Mouse (Mus musculus) intestine, postnatal 0 days (tissue): ENCODE results near the gene Mri1. TPM values are rescaled to one million over a fixed set of nuclear protein-coding genes. Genes with fewer than 3 reads are reported as not detected.

Experiments
- ATAC-seq: fragments of 200-750 bp; cut with Nextera tagmentation; 2 replicates; pipeline ENCODE4 v1.8.0; 2017; ENCODE audit warnings: mild to moderate bottlenecking, moderate TSS enrichment, moderate library complexity
- H3K27ac ChIP-seq: fragments of 300-500 bp; sonication (generic); 2 replicates; pipeline ENCODE4 v1.5.1; 2014; ENCODE audit warnings: mild to moderate bottlenecking, low read depth, low read length, moderate library complexity
- H3K27me3 ChIP-seq: fragments of 300-500 bp; sonication (generic); replicated peaks from 2 replicates; pipeline ENCODE4 v1.6.1; 2014; ENCODE audit warnings: low read length, mixed read lengths; ENCODE audit not compliant: control insufficient read depth, insufficient read depth
- H3K36me3 ChIP-seq: fragments of 300-500 bp; sonication (generic); 2 replicates; pipeline ENCODE4 v1.6.1; 2014; ENCODE audit warnings: mild to moderate bottlenecking, moderate library complexity; ENCODE audit not compliant: control insufficient read depth, insufficient read depth
- H3K4me1 ChIP-seq: fragments of 300-500 bp; sonication (generic); replicated peaks from 2 replicates; pipeline ENCODE4 v1.6.1; 2014; ENCODE audit warnings: antibody characterized with exemption, low read length, mixed read lengths; ENCODE audit not compliant: control insufficient read depth, insufficient read depth
- H3K4me2 ChIP-seq: fragments of 300-500 bp; sonication (generic); replicated peaks from 2 replicates; pipeline ENCODE4 v1.6.1; 2014; ENCODE audit warnings: low read depth, mild to moderate bottlenecking, moderate library complexity
- H3K4me3 ChIP-seq: fragments of 300-500 bp; sonication (generic); 2 replicates; pipeline ENCODE4 v1.5.1; 2014; ENCODE audit warnings: low read depth, low read length
- H3K9ac ChIP-seq: fragments of 300-500 bp; sonication (generic); 2 replicates; pipeline ENCODE4 v1.6.1; 2014; ENCODE audit warnings: mild to moderate bottlenecking, low read depth, low read length
- H3K9me3 ChIP-seq: fragments of 300-500 bp; sonication (generic); 2 replicates; pipeline ENCODE4 v1.6.1; 2016; ENCODE audit warnings: mixed run types; ENCODE audit not compliant: control insufficient read depth
- CTCF ChIP-seq: sonication (generic); IDR thresholded peaks from 2 replicates; pipeline ENCODE4 v1.5.1; 2016; ENCODE audit warnings: low read depth, mild to moderate bottlenecking, control low read depth, antibody characterized with exemption, moderate library complexity
- WGBS: fragments of 180-500 bp; shearing (Covaris S2); extraction: QIAGEN DNeasy Blood & Tissue Kit; methylation state at CpG from one replicate; pipeline ENCODE4 v1.1.7; 2014; 5-methylcytosine and 5-hydroxymethylcytosine counted together
- polyA plus RNA-seq: library from polyadenylated mRNA; unstranded; fragments of >200 nt; fragmentation: Nextera tagmentation; extraction: Ambion mirVana; gene quantifications from 2 replicates; pipeline ENCODE4 v1.2.1, GENCODE M21; 2015

The Mri1 gene
- polyA plus RNA-seq, 1 experiment from 2014 or later: 60.3 TPM

DNA sequence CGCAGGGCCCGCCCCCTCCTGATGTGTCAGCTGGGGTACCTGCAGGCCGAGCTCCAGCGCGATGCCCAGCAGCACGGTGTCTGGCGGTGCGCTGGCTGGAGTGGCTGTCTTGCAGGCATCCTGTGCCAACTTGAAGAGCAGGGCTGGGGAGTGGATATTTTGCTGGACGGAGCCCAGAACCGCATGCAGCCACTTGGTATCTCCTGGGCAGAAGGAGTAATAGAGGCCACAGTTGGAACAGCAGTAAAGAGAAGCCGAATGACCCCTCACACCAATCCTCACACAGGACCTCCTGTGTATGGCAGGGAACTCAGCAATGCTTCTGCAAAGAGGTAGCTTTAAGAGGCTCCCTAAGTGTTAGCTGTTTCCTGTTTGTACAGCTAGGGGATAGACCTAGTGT, 39.9 kb downstream of the Mri1 start:
- Histone ChIP-seq H3K4me2 (no peak overlapping the region), H3K9me3 (no peaks in the 10 kb centered on the region), H3K9ac (no peak overlapping the region), H3K4me3 (no peak overlapping the region), H3K4me1 (no peaks in the 10 kb centered on the region), H3K36me3 (peaks cover 72% of the 10 kb centered on the region), H3K27ac (no peak overlapping the region), H3K27me3 (no peaks in the 10 kb centered on the region)
- WGBS: 94% methylated on average over 11 of the region's 11 CpGs
- ATAC-seq: no peak
- TF ChIP-seq CTCF: no peak

- no peak for ATAC-seq
- H3K4me2 ChIP-seq: no peak overlapping the region
- H3K27me3 ChIP-seq: no peaks in the 10 kb centered on the region
- no peaks in the 10 kb centered on the region for H3K4me1 ChIP-seq
- WGBS: 92% methylated on average over 4 of the region's 4 CpGs
- no peak for TF ChIP-seq CTCF
- peaks cover 74% of the 10 kb centered on the region for H3K36me3 ChIP-seq
- H3K9ac ChIP-seq: no peak overlapping the region
- H3K27ac ChIP-seq: no peak overlapping the region
- H3K4me3 ChIP-seq: no peak overlapping the region
- H3K9me3 ChIP-seq: no peaks in the 10 kb centered on the region
Observed at GRCm38 (mm10) chr8:84213277-84213676, 43.8 kb downstream of the Mri1 start.

GRCm38 (mm10) chr8:84211881-84212563, 45.1 kb downstream of the Mri1 start:
- 90% methylated on average over 31 of the region's 31 CpGs for WGBS
- TF ChIP-seq CTCF: no peak
- Histone ChIP-seq H3K27ac (no peak overlapping the region; the same call in 1 of the 2 replicates), H3K4me2 (no peak overlapping the region), H3K4me3 (no peak overlapping the region), H3K36me3 (peaks cover 63% of the 10 kb centered on the region), H3K27me3 (no peaks in the 10 kb centered on the region), H3K9ac (no peak overlapping the region), H3K9me3 (no peaks in the 10 kb centered on the region), H3K4me1 (no peaks in the 10 kb centered on the region)
- no peak for ATAC-seq

DNA sequence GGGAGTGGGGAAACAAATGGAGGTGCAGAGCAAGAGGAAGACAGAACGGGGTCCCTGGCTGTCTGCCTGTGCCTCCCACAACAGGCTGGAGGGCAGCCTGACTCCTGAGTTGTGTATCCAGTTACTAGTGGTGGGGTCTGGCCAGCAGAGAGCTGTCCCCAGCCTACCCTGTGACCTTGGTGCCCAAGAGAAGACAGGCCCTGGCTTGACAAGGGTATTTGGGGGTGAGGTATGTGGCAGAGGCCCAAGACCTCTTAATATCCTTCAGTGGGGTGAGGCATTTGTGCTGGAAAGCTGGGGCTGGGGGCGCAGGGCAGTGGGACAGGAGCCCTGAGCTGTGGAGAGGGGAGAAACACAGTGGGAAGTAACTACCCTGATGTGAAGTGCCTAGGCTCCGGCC, 45.9 kb downstream of the Mri1 start:
- no peak overlapping the region for H3K27ac ChIP-seq
- H3K27me3 ChIP-seq: no peaks in the 10 kb centered on the region
- no peak overlapping the region for H3K9ac ChIP-seq
- ATAC-seq: no peak
- no peak for TF ChIP-seq CTCF
- no peak overlapping the region for H3K4me2 ChIP-seq
- H3K4me1 ChIP-seq: no peaks in the 10 kb centered on the region
- H3K9me3 ChIP-seq: no peaks in the 10 kb centered on the region
- H3K36me3 ChIP-seq: peaks cover 54% of the 10 kb centered on the region
- WGBS: 93% methylated on average over 3 of the region's 3 CpGs
- H3K4me3 ChIP-seq: no peak overlapping the region

DNA sequence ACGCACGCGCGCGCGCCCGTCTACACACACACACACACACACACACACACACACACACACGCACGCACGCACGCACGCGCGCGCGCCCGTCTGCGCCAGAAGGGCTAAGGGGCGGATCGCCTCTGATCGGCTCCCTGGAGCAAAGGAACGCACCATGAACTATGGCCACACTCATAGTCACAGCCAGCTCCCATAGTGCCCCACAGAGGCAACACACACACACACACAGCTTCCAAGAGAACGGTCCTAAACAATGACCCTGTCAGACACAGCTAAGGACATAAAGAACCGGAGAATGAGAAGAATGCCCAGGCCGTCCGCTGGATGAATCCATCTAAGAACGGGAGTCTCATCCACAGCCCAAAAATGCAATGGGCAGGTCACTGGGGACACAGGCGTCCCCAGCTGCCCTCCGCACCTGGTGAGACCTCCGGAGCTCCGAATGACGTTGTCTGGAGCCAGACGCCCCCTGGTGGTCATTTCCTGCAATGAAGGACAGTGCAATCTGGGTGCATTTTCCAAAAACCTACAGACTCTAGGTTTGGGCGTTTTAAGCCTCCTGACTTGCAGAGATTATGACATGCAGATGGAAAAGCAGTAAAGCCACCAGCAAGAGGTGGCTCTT, 46.8 kb downstream of the Mri1 start:
- H3K27ac ChIP-seq: no peak overlapping the region
- peak; percentile 24 for ATAC-seq
- H3K4me1 ChIP-seq: no peaks in the 10 kb centered on the region
- no peak overlapping the region for H3K4me3 ChIP-seq
- H3K27me3 ChIP-seq: no peaks in the 10 kb centered on the region
- no peak overlapping the region for H3K9ac ChIP-seq
- WGBS: 57% methylated on average over 34 of the region's 34 CpGs
- no peaks in the 10 kb centered on the region for H3K9me3 ChIP-seq
- peaks cover 45% of the 10 kb centered on the region for H3K36me3 ChIP-seq
- H3K4me2 ChIP-seq: peak overlapping the region; percentile 37; the same call in 1 of the 2 replicates
- peak; percentile 91 for TF ChIP-seq CTCF

DNA sequence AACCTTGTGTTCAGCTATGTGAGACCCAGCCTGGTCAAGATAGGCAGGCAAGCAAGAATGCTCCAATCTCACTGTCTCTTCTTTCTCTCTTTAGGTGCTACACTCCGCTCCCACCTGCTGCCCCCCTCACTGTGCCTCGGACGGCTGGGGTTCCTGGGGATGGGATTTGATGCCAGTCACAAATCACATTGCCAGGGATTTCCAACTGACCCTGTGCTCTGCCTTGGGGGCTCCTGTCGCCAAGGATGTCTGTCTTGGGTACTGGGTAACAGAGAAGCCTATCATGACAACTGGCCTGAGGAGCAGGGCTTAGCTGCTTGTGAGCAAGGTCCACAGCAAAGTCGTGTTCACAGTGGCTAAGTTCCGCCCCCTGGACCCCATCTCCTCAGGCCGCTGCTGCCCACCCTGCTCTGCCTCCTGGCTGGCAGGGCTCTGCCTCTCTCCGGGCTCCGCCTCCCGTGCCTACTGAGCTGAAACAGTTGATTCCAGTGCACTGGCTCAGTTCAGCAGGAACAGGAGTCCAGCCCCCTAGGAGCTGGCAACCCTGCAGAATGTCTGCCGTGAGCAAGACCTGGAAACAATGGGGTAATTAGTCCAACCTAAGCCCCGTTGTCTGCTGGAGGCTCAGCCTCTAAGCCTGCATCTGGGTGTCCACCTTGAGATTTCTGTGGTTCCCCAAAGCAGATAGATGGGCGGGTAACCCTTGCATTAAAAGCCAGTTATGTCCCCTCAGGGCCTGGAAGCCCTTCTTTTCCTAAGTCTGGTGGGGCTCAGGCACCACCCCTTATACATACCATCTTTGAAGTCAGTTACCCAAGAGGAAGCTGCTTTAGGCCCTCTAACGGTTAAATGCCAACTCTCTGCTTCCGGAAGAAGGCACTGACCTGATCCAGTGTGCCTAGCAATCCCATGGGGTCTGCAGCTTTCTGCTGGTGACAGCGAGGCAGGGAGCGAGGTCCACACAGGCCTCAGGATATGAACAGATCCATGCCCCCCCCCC, 48.4 kb downstream of the Mri1 start:
- TF ChIP-seq CTCF: no peak
- no peak overlapping the region; the same call in 1 of the 2 replicates for H3K27ac ChIP-seq
- no peak for ATAC-seq

More for the DNA sequence above, 48.4 kb downstream of the Mri1 start:
- Histone ChIP-seq H3K4me1 (no peaks in the 10 kb centered on the region), H3K4me2 (no peak overlapping the region), H3K36me3 (peaks cover 34% of the 10 kb centered on the region), H3K9ac (no peak overlapping the region), H3K9me3 (no peaks in the 10 kb centered on the region), H3K4me3 (no peak overlapping the region), H3K27me3 (no peaks in the 10 kb centered on the region)
- 69% methylated on average over 17 of the region's 17 CpGs for WGBS
